Mouse (Mus musculus) kidney, embryonic 15.5 days (tissue): ENCODE results near the gene Capn3. TPM values are rescaled to one million over a fixed set of nuclear protein-coding genes. Genes with fewer than 3 reads are reported as not detected.

ENCODE experiments used
- ATAC-seq: fragments of 200-750 bp; cut with Nextera tagmentation; replicated peaks from 2 replicates; pipeline ENCODE4 v1.8.0; 2017; ENCODE audit warnings: moderate TSS enrichment; ENCODE audit not compliant: low FRiP score
- H3K27ac ChIP-seq: fragments of 300-500 bp; sonication (generic); 2 replicates; pipeline ENCODE4 v1.5.1; 2015; ENCODE audit warnings: mild to moderate bottlenecking, inconsistent platforms
- H3K27me3 ChIP-seq: fragments of 300-500 bp; sonication (generic); 2 replicates; pipeline ENCODE4 v1.6.1; 2015; ENCODE audit warnings: inconsistent platforms
- H3K36me3 ChIP-seq: fragments of 300-500 bp; sonication (generic); 2 replicates; pipeline ENCODE4 v1.6.1; 2015; ENCODE audit warnings: inconsistent platforms
- H3K4me1 ChIP-seq: fragments of 300-500 bp; sonication (generic); 2 replicates; pipeline ENCODE4 v1.6.1; 2015; ENCODE audit warnings: inconsistent platforms
- H3K4me2 ChIP-seq: fragments of 300-500 bp; sonication (generic); 2 replicates; pipeline ENCODE4 v1.6.1; 2015; ENCODE audit warnings: moderate library complexity, mild to moderate bottlenecking, inconsistent platforms
- H3K4me3 ChIP-seq: fragments of 300-500 bp; sonication (generic); replicated peaks from 2 replicates; pipeline ENCODE4 v1.5.1; 2015; ENCODE audit warnings: mild to moderate bottlenecking, inconsistent platforms
- H3K9ac ChIP-seq: fragments of 300-500 bp; sonication (generic); 2 replicates; pipeline ENCODE4 v1.6.1; 2015; ENCODE audit warnings: mild to moderate bottlenecking, inconsistent platforms
- H3K9me3 ChIP-seq: fragments of 300-500 bp; sonication (generic); replicated peaks from 2 replicates; pipeline ENCODE4 v1.6.1; 2016; ENCODE audit warnings: inconsistent platforms
- WGBS: fragments of 180-500 bp; shearing (Covaris S2); methylation state at CpG from one replicate; pipeline ENCODE4 v1.1.7; 2015; ENCODE audit warnings: mixed read lengths; 5-methylcytosine and 5-hydroxymethylcytosine counted together
- polyA plus RNA-seq: library from polyadenylated mRNA; unstranded; fragments of >200 nt; fragmentation: Nextera tagmentation; extraction: Ambion mirVana; gene quantifications from 2 replicates; pipeline ENCODE4 v1.2.1, GENCODE M21; 2015

Capn3 gene
- polyA plus RNA-seq, 1 experiment from 2014 or later = 1.8 TPM

DNA sequence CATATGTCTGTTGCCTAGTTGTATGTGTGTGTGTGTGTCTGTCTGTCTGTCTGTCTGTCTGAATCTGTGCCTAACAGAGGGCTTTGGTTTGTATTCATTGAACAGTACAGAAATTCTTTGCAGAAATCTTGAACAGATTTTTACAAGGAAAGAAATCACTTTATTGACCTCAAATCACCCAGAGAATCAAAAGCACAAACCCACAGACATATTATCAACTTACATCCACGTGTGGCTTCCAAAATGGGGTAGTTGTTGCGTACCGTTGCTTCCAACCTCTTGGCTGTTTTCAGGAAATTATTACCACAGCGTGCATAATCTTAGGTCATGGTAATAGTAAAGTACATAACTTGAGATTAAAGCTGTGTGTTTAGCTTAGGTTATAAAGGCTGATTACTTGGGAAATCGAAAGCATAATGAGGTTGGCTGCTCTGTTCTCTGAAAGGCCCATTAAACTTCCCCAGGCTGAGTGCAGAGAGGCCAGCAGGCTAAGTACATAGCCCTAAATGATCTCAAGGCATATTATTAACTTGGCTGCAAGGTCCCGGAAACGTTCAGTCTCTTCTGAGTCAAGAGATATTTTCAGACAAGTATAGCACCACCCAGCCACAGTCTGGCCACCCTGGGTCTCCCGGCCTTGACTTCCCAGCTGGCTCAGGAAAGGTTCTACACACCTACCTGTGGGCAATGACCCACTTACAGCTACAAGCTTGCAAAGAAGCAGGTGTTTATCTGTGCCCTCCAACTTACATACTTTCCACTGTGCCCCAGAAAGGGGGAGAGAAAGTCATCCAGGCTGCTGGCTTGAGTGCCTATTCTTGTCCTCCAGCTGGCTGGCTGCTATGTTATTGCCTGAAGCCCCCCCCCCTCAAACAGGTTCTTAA lies 26.9 kb downstream of the Capn3 start:
- H3K27ac ChIP-seq = peak overlapping the region; percentile 37
- no peak overlapping the region for H3K4me3 ChIP-seq
- no peak overlapping the region for H3K9ac ChIP-seq
- no peak overlapping the region for H3K4me2 ChIP-seq
- 59% methylated on average over 8 of the region's 8 CpGs for WGBS
- no peaks in the 10 kb centered on the region for H3K36me3 ChIP-seq
- H3K9me3 ChIP-seq = no peaks in the 10 kb centered on the region
- ATAC-seq = peak; percentile 71
- peaks cover 3% of the 10 kb centered on the region; the same call in 1 of the 2 replicates for H3K27me3 ChIP-seq
- peaks cover 18% of the 10 kb centered on the region for H3K4me1 ChIP-seq

DNA sequence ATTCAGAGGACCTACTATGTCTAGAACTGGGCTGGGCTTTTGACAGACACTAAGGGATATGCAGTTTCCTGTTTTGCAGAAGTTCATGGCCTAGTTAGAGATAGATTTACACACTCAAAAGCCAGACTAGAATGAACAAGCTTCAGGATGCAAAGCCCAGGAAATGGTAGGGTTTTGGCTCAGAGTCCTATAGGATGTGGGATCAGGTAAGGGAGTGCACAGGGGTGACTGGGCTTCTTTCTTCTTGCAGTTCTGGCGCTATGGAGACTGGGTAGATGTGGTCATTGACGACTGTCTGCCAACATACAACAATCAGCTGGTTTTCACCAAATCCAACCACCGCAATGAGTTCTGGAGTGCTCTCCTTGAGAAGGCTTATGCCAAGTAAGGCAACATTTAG lies 28.4 kb downstream of the Capn3 start:
- ATAC-seq = no peak
- Histone ChIP-seq H3K27me3 (peaks cover 3% of the 10 kb centered on the region; the same call in 1 of the 2 replicates), H3K27ac (no peak overlapping the region), H3K4me3 (no peak overlapping the region), H3K4me1 (peaks cover 18% of the 10 kb centered on the region), H3K36me3 (no peaks in the 10 kb centered on the region), H3K9me3 (no peaks in the 10 kb centered on the region), H3K9ac (no peak overlapping the region), H3K4me2 (no peak overlapping the region)
- WGBS = 92% methylated on average over 3 of the region's 3 CpGs

DNA sequence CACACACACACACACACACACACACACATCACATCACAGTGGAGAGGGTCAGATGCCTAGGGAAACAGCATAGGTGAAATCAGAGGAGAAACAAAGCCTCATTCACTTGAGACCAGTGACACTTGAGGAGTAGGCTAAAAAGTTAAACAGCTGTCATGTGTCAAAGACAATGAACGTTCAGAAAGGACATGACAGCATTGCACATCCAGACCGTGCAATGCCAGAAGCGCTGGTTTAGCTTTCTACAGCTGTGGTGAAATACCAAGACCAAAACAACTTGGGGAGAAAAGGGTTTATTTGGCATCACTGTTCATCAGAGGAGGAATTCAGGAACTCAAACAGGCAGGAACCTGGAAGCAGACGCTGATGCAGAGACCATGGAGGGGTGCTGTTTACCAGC lies 37.4 kb downstream of the Capn3 start:
- ATAC-seq = no peak
- WGBS = 40% methylated on average over 4 of the region's 4 CpGs

DNA sequence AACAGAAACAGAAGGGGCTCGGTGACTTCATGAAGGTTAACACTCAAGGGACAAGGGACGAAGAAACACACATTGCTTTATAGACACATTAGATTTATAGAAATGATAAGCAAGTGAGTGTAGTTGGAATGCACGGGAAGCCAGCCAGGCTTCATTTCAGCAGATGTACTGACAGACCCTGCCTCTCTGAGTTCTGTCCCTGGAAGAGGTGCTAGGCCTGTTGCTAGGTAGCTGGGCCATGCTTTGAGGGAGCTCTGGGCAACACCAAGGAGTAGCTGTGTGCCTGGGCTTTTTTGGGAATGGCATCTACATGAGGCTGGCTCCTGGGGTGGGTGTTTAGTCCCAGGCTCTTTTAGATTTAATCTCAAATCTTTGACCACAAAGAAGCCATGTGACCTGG lies 40.7 kb downstream of the Capn3 start:
- H3K36me3 ChIP-seq = no peaks in the 10 kb centered on the region
- 50% methylated on average over 3 of the region's 3 CpGs for WGBS
- H3K4me1 ChIP-seq = peaks cover 12% of the 10 kb centered on the region
- H3K9ac ChIP-seq = no peak overlapping the region
- no peak for ATAC-seq
- H3K27ac ChIP-seq = no peak overlapping the region
- no peak overlapping the region for H3K4me2 ChIP-seq
- H3K9me3 ChIP-seq = no peaks in the 10 kb centered on the region
- no peak overlapping the region for H3K4me3 ChIP-seq
- H3K27me3 ChIP-seq = no peaks in the 10 kb centered on the region

More for the DNA sequence above, 37.4 kb downstream of the Capn3 start:
- no peaks in the 10 kb centered on the region for H3K4me1 ChIP-seq
- no peak overlapping the region for H3K27ac ChIP-seq
- no peaks in the 10 kb centered on the region for H3K36me3 ChIP-seq
- H3K4me3 ChIP-seq = no peak overlapping the region
- H3K4me2 ChIP-seq = no peak overlapping the region
- H3K9ac ChIP-seq = no peak overlapping the region
- no peaks in the 10 kb centered on the region for H3K9me3 ChIP-seq
- no peaks in the 10 kb centered on the region for H3K27me3 ChIP-seq

DNA sequence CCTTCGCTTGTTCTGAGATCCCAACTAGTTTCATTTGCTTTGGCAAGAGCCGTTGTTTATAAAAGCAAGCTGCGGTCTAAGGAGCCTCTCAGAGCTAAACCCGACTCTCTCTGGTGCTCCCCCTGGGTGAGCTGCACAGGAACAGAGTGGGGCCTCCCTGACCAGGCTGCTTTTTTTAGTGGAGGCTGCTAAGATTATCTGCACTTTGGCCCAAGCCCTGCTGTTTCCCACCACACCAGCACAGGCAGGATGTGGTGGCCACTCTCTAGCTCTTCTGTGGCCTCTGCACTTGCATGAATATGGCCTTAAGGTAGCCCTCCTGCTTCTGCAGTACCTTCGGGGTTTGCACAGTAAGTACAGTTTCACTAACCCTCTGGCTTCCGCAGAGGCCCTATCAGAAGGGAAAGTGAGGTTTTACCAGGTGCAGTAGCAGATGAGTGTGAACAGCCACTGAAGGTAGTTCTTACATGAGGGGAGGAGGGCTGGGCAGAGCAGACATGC lies 44.2 kb downstream of the Capn3 start:
- no peak overlapping the region for H3K4me3 ChIP-seq
- H3K27ac ChIP-seq = no peak overlapping the region
- no peaks in the 10 kb centered on the region for H3K27me3 ChIP-seq
- WGBS = 48% methylated on average over 6 of the region's 6 CpGs
- H3K4me2 ChIP-seq = no peak overlapping the region
- no peaks in the 10 kb centered on the region for H3K9me3 ChIP-seq
- H3K4me1 ChIP-seq = peaks cover 13% of the 10 kb centered on the region
- ATAC-seq = no peak
- H3K36me3 ChIP-seq = peaks cover 8% of the 10 kb centered on the region
- H3K9ac ChIP-seq = peak overlapping the region; percentile 21; the same call in 1 of the 2 replicates

DNA sequence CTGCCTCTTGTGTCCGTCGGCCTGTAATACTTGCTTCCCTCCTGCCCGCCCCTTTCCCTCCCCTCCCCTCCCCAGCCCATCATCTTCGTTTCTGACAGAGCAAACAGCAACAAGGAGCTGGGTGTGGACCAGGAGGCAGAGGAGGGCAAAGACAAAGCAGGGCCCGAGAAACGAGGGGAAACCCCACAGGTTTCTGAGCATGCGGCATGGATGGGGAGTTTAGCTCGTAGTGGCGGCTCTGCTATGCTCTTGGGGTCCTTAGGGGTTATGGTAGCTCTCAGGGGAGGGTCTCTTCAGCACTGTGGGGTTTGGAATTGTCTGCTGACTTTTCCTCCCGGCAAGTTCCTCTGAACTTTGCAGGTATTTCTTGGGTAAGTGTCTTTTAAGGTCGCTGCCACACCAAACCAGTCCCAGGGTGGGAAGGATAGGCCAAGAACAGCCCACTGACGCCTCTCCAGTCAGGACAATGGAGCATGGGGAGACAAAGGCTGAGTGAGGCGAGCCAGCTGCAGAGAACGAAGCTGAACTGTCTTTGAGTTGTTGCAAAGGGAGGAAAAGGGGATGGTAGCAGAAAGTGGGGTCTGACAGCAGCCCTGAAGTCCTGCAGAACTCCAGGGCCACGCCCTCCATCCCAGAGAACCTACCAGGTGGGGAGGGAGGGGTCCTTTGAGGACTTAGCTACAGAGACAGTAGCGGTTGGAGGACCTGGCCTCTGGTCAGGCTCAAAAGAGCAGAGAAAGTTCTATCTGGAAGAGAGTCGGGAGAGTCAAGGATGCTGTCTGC lies 45.5 kb downstream of the Capn3 start:
- no peaks in the 10 kb centered on the region for H3K9me3 ChIP-seq
- no peaks in the 10 kb centered on the region for H3K27me3 ChIP-seq
- ATAC-seq = no peak
- 36% methylated on average over 17 of the region's 17 CpGs for WGBS
- peaks cover 13% of the 10 kb centered on the region for H3K4me1 ChIP-seq
- no peak overlapping the region for H3K4me2 ChIP-seq
- peaks cover 22% of the 10 kb centered on the region for H3K36me3 ChIP-seq
- H3K9ac ChIP-seq = no peak overlapping the region
- no peak overlapping the region for H3K4me3 ChIP-seq
- H3K27ac ChIP-seq = no peak overlapping the region

DNA sequence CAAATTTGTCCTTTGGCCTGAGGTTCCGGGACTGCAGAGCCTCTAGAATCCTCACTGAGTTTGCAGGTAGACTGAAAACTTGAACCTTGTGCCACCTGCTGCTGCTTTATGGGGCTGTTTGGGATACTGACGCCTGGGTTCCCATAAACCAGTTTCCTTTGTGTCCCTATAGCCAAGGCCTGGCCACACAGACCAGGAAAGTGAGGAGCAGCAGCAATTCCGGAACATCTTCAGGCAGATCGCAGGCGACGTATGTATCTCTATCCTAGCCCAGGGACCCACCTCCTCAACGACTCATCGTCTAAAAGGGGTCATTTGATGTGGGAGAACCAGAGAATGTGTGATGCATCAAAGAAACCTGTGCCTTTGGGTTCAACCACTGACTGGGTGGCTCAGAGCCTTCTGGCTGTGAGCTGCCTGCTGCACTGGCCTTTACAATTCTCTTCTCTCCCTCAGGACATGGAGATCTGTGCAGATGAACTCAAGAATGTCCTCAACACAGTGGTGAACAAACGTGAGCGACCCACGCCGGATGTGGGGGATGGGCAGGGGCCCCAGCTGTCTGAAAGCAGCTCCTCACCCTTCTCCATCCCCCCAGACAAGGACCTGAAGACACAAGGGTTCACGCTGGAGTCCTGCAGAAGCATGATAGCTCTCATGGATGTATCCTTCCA lies 46.2 kb downstream of the Capn3 start:
- Histone ChIP-seq H3K4me1 (peaks cover 13% of the 10 kb centered on the region), H3K9me3 (no peaks in the 10 kb centered on the region), H3K9ac (no peak overlapping the region), H3K27me3 (no peaks in the 10 kb centered on the region), H3K4me2 (no peak overlapping the region), H3K27ac (no peak overlapping the region), H3K4me3 (no peak overlapping the region), H3K36me3 (peaks cover 24% of the 10 kb centered on the region)
- WGBS = 56% methylated on average over 13 of the region's 13 CpGs
- ATAC-seq = no peak

DNA sequence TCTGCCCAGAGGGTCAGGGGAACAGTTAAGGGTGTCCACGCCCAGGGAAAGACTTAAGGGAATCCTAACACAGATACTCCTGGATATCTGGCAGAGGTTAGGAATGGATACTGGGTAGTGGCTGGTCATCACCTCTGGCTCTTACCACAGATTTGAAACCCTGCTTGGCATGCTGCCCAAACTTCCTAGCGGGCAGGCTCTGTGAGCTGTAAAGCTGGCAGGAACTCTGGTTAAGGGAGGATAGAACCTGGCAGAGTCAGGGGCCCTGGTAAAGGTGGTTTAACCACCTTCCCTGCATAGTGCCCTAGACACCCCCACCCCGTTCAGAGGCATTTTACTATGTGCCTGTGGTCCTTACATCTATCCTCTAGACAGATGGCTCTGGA lies 46.8 kb downstream of the Capn3 start:
- H3K4me3 ChIP-seq = no peak overlapping the region
- no peak overlapping the region for H3K27ac ChIP-seq
- H3K9ac ChIP-seq = no peak overlapping the region
- H3K4me2 ChIP-seq = no peak overlapping the region
- H3K36me3 ChIP-seq = peaks cover 28% of the 10 kb centered on the region
- 58% methylated on average over 3 of the region's 3 CpGs for WGBS
- H3K27me3 ChIP-seq = no peaks in the 10 kb centered on the region
- no peaks in the 10 kb centered on the region for H3K9me3 ChIP-seq
- peaks cover 13% of the 10 kb centered on the region for H3K4me1 ChIP-seq
- ATAC-seq = no peak

DNA sequence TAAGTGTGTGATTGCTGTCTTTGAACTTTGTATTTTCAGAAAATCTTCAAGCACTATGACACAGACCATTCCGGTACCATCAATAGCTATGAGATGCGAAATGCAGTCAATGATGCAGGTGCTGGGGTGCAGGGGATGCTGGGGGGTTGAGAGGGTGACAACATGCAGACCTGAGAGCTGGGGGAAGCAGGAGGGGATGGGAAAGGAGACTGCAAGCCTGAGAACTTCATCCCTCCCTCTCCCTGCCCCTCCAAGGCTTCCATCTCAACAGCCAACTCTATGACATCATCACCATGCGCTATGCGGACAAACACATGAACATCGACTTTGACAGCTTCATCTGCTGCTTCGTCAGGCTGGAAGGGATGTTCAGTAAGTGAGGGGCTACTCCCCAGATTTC lies 47.3 kb downstream of the Capn3 start:
- no peak for ATAC-seq
- Histone ChIP-seq H3K4me2 (no peak overlapping the region), H3K27me3 (no peaks in the 10 kb centered on the region), H3K4me3 (no peak overlapping the region), H3K4me1 (peaks cover 13% of the 10 kb centered on the region), H3K27ac (no peak overlapping the region), H3K9ac (no peak overlapping the region), H3K36me3 (peaks cover 32% of the 10 kb centered on the region), H3K9me3 (no peaks in the 10 kb centered on the region)
- WGBS = 92% methylated on average over 6 of the region's 6 CpGs

DNA sequence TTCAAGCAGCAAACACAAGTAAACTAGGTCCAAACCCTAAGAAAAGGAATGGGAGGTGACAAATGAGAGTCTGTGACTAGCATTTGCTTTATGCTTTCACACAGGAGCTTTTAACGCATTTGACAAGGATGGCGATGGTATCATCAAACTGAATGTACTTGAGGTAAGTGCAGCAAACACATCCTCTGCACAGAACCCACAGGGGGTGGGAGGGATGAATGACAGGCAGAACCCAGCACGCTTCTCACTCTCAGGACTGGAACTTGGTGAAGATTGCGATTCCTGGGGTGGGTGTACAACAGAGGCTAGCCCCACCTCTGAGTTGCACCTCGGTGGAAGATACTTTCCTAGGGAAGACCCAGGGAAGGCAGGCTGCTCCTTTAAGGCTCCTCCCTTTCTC lies 48.2 kb downstream of the Capn3 start:
- no peaks in the 10 kb centered on the region for H3K9me3 ChIP-seq
- no peak overlapping the region for H3K4me2 ChIP-seq
- H3K9ac ChIP-seq = no peak overlapping the region
- peaks cover 40% of the 10 kb centered on the region for H3K36me3 ChIP-seq
- WGBS = 84% methylated on average over 5 of the region's 5 CpGs
- no peak overlapping the region for H3K4me3 ChIP-seq
- no peak overlapping the region for H3K27ac ChIP-seq
- peaks cover 13% of the 10 kb centered on the region for H3K4me1 ChIP-seq
- no peaks in the 10 kb centered on the region for H3K27me3 ChIP-seq
- no peak for ATAC-seq

DNA sequence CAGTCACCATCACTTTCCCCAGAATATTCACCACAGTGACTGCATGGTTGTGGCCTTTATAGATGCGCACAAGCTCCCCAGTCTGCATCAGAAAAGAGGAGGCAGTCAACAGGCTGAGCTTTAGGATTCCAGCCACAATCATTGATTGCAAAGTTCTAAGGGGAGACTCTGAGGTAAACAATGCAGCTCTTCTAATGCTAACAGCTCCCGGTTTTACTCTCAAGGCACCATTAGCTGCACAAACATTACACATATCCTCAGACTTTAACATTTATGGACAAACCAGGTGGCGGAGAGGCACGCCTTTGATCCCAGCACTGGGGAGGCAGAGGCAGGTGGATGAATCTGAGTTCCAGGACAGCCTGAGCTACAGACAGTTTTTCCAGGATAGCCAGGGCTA lies 58.4 kb downstream of the Capn3 start:
- Histone ChIP-seq H3K9me3 (no peaks in the 10 kb centered on the region), H3K4me1 (no peaks in the 10 kb centered on the region), H3K36me3 (peaks cover 88% of the 10 kb centered on the region), H3K4me2 (no peak overlapping the region), H3K27me3 (no peaks in the 10 kb centered on the region), H3K4me3 (no peak overlapping the region), H3K27ac (no peak overlapping the region), H3K9ac (no peak overlapping the region)
- WGBS = 96% methylated on average over 4 of the region's 4 CpGs
- no peak for ATAC-seq
